Comparison of ENCODE assay signal across 1 mouse cellular context in genomic region chr12:76790446-76791084, GRCm38 (mm10).
TF ChIP-seq lines count a peak whose summit lies in the region.

No protein-coding gene starts in this region.

TF ChIP-seq in MEL, 35 proteins besides CTCF, POLR2A, EP300 and RAD21:
- TF ChIP-seq POLR2AphosphoS5 (IDR thresholded peaks at IDR 0.05; ENCODE audit: borderline replicate concordance, low read depth, low read length) (no peak), RCOR1 (IDR thresholded peaks at IDR 0.05; ENCODE audit: low read depth, low read length) (no peak), KAT2A (conservative IDR thresholded peaks at IDR 0.05; ENCODE audit: low read depth, low read length) (no peak), HCFC1 (IDR thresholded peaks at IDR 0.05; ENCODE audit: low read depth, low read length) (no peak), MAX (IDR thresholded peaks at IDR 0.05; ENCODE audit: low read length) (no peak), MAFK (IDR thresholded peaks at IDR 0.05; ENCODE audit: borderline replicate concordance, low read depth, low read length) (no peak), GABPA (IDR thresholded peaks at IDR 0.05; ENCODE audit: low read depth, low read length) (no peak), MAZ (IDR thresholded peaks at IDR 0.05; ENCODE audit: low read depth, low read length) (no peak), ZNF384 (IDR thresholded peaks at IDR 0.05; ENCODE audit: low read depth, low read length) (no peak), SMC3 (IDR thresholded peaks at IDR 0.05; ENCODE audit: low read depth, low read length) (no peak), GATA1 (IDR thresholded peaks at IDR 0.05; ENCODE audit: low read depth, low read length) (peak; percentile 70), TCF12 (IDR thresholded peaks at IDR 0.05; ENCODE audit: low read depth, low read length) (peak; percentile 56), ETS1 (IDR thresholded peaks at IDR 0.05; ENCODE audit: low read depth, low read length) (peak; percentile 66), ZMIZ1 (IDR thresholded peaks at IDR 0.05; ENCODE audit: low read depth, low read length) (no peak), CHD2 (IDR thresholded peaks at IDR 0.05; ENCODE audit: low read length) (no peak), JUND (IDR thresholded peaks at IDR 0.05; ENCODE audit: low read depth, low read length) (no peak), USF2 (IDR thresholded peaks at IDR 0.05; ENCODE audit: borderline replicate concordance in 1 of 2, insufficient read depth in 1 of 2, low read depth in 1 of 2, low read length in 2 of 2) (no peak), CHD1 (IDR thresholded peaks at IDR 0.05; ENCODE audit: low read depth, low read length) (no peak), MYC (IDR thresholded peaks at IDR 0.05; ENCODE audit: low read depth, low read length) (no peak), TBP (IDR thresholded peaks at IDR 0.05; ENCODE audit: low read depth, low read length) (no peak), MEF2A (IDR thresholded peaks at IDR 0.05; ENCODE audit: extremely low read depth, insufficient replicate concordance, low read depth, low read length, poor library complexity, severe bottlenecking) (no peak), TAL1 (IDR thresholded peaks at IDR 0.05; ENCODE audit: low read length) (peak; percentile 54), POLR2AphosphoS2 (IDR thresholded peaks at IDR 0.05; ENCODE audit: low read length) (no peak), NRF1 (IDR thresholded peaks at IDR 0.05; ENCODE audit: insufficient read depth, low read depth, low read length, poor library complexity, severe bottlenecking) (no peak), MYB (IDR thresholded peaks at IDR 0.05; ENCODE audit: low read depth, low read length) (no peak), MXI1 (IDR thresholded peaks at IDR 0.05; ENCODE audit: low read depth, low read length) (peak; percentile 51; the same call in 1 of the 2 replicates), BHLHE40 (IDR thresholded peaks at IDR 0.05; ENCODE audit: borderline replicate concordance, low read depth, low read length) (no peak), ZKSCAN1 (IDR thresholded peaks at IDR 0.05; ENCODE audit: low read depth, low read length) (no peak), SIN3A (IDR thresholded peaks at IDR 0.05; ENCODE audit: low read length) (peak; percentile 50), ELF1 (IDR thresholded peaks at IDR 0.05; ENCODE audit: low read depth, low read length) (no peak), ZC3H11A (IDR thresholded peaks at IDR 0.05; ENCODE audit: low read depth, low read length) (no peak), E2F4 (IDR thresholded peaks at IDR 0.05; ENCODE audit: borderline replicate concordance, low read depth, low read length) (no peak), UBTF (IDR thresholded peaks at IDR 0.05; ENCODE audit: borderline replicate concordance, insufficient read depth, low read depth, low read length) (no peak), USF1 (IDR thresholded peaks at IDR 0.05; ENCODE audit: low read depth, low read length) (no peak)
